Mouse (Mus musculus): ENCODE data around the gene Hist1h4c.
A peak's percentile ranks its signal among the peaks of the same experiment; 100 is the strongest.
"Not testable (repeated sequence)": the region's sequence is repeated elsewhere in the genome, so short reads cannot be mapped to it uniquely, and the experiment has no call there.

Gene Hist1h4c

GRCm38 (mm10) chr13:23729706-23730105, 31.5 kb upstream of the Hist1h4c start:
- peak in 1 of 2 experiments; percentile 3 for DNase-seq (ENCODE audit: low spot score in 2 of 2)

GRCm38 (mm10) chr13:23729192-23729525, 30.9 kb upstream of the Hist1h4c start:
- peak in 1 of 2 experiments; percentile 5 for DNase-seq (ENCODE audit: low spot score in 2 of 2)

GRCm38 (mm10) chr13:23728472-23729191, 30.4 kb upstream of the Hist1h4c start:
- DNase-seq (ENCODE audit: low spot score in 2 of 2): peak in 1 of 2 experiments; percentile 3

- no peak for DNase-seq (ENCODE audit: low spot score in 2 of 2)
Measured at GRCm38 (mm10) chr13:23725213-23725612, 27.0 kb upstream of the Hist1h4c start.

- DNase-seq (ENCODE audit: low spot score in 2 of 2): no peak
Measured at GRCm38 (mm10) chr13:23724239-23724638, 26.0 kb upstream of the Hist1h4c start.

- not testable (repeated sequence) for DNase-seq (ENCODE audit: low spot score in 2 of 2)
Measured at GRCm38 (mm10) chr13:23717593-23718245, 19.5 kb upstream of the Hist1h4c start.

GRCm38 (mm10) chr13:23717176-23717575, 18.9 kb upstream of the Hist1h4c start:
- DNase-seq (ENCODE audit: low spot score in 2 of 2): no peak

- no peak for DNase-seq (ENCODE audit: low spot score in 2 of 2)
Measured at GRCm38 (mm10) chr13:23716261-23717042, 18.2 kb upstream of the Hist1h4c start.

- peak; percentile 34 to 59 for DNase-seq (ENCODE audit: low spot score in 2 of 2)
Measured at GRCm38 (mm10) chr13:23710374-23711089, 12.3 kb upstream of the Hist1h4c start, which contains the start of gene Hfe. Gene Hfe (minus strand): TSS chr13:23710854.

GRCm38 (mm10) chr13:23709714-23710373, 11.6 kb upstream of the Hist1h4c start:
- peak in 1 of 2 experiments; percentile 9 for DNase-seq (ENCODE audit: low spot score in 2 of 2)

GRCm38 (mm10) chr13:23708654-23709053, 10.4 kb upstream of the Hist1h4c start:
- DNase-seq (ENCODE audit: low spot score in 2 of 2): peak in 1 of 2 experiments; percentile 12

- DNase-seq (ENCODE audit: low spot score in 2 of 2): peak in 1 of 2 experiments; percentile 11
Measured at GRCm38 (mm10) chr13:23708041-23708440, 9.8 kb upstream of the Hist1h4c start.

- DNase-seq (ENCODE audit: low spot score in 2 of 2): peak in 1 of 2 experiments; percentile 10
Measured at GRCm38 (mm10) chr13:23706771-23707170, 8.5 kb upstream of the Hist1h4c start.

- DNase-seq (ENCODE audit: low spot score in 2 of 2): peak in 1 of 2 experiments; percentile 14
Measured at GRCm38 (mm10) chr13:23705751-23706356, 7.6 kb upstream of the Hist1h4c start.

- peak; percentile 3 to 5 for DNase-seq (ENCODE audit: low spot score in 2 of 2)
Measured at GRCm38 (mm10) chr13:23702801-23703200, 4.5 kb upstream of the Hist1h4c start.

GRCm38 (mm10) chr13:23702220-23702619, 4.0 kb upstream of the Hist1h4c start:
- peak; percentile 1 to 10 for DNase-seq (ENCODE audit: low spot score in 2 of 2)

- DNase-seq (ENCODE audit: low spot score in 2 of 2): peak; percentile 61 to 81
Measured at GRCm38 (mm10) chr13:23700786-23701520, 2.7 kb upstream of the Hist1h4c start.

- DNase-seq (ENCODE audit: low spot score in 2 of 2): peak in 1 of 2 experiments; percentile 7
Measured at GRCm38 (mm10) chr13:23699767-23700166, 1.5 kb upstream of the Hist1h4c start.

GRCm38 (mm10) chr13:23698996-23699395, 742 bp upstream of the Hist1h4c start:
- DNase-seq (ENCODE audit: low spot score in 2 of 2): peak; percentile 3 to 6

All from spleen, postnatal 10 days (tissue).